Mouse (Mus musculus): Measurements from ENCODE around the gene Cs.

DNA sequence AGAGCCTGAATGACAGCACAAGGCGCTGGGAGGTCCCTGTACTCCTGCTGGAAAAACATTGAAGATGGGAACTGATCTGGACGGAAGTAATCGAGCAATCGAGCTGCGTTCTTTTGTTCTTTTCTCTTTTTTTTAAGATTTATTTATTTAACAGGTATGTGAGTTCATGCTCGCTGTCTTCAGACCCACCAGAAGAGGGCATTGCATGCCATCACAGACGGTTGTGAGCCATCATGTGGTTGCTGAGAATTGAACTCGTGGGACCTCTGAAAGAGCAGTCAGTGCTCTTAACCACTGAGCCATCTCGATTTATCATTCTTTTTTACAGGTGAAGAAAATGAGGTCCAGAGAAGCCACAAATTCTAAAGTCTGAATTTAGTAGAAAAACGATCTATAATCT lies 9.9 kb upstream of the Cs start:
- TF ChIP-seq CTCF (IDR thresholded peaks at IDR 0.05; ENCODE audit: low read depth) (peak; percentile 45), EP300 (optimal IDR thresholded peaks at IDR 0.05) (no peak)
